Mouse (Mus musculus) lung, postnatal 14 days (tissue): Measurements from ENCODE around the gene Clec4g.
A peak's percentile ranks its signal among the peaks of the same experiment; 100 is the strongest.
"Not testable (repeated sequence)": the region's sequence is repeated elsewhere in the genome, so short reads cannot be mapped to it uniquely, and the experiment has no call there.

Experiments
- DNase-seq: peaks from one replicate; pipeline ENCODE4 v3.0.0; 2021

The Clec4g gene

GRCm38 (mm10) chr8:3720551-3720950 is at the start of gene Clec4g:
TSS of gene Clec4g (minus strand) at chr8:3720651.
- DNase-seq, result no peak

DNA sequence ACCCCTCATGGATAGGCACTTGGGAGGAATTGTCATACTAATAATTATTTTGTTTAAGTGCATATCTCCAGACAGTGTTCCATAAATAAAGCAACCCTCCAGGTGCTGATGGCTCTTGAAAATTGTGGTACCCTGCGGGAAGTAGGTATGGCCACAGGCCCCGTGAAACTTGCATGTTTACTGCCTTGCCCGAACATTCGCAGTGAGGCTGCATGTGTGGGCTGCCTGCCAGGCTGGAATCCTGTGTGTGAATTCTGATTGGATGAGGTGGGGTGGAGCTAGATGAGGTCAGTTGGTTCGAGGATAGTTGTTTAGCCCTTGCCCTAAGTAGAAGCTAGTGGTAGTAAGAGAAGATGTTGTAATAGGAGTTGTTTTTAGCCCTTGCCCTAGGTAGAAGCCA is 48.2 kb upstream of the Clec4g start:
- DNase-seq, result not testable (repeated sequence)

- DNase-seq, result peak; percentile 63
Measured at GRCm38 (mm10) chr8:3754261-3754850, 33.9 kb upstream of the Clec4g start.

- DNase-seq, result no peak
Measured at GRCm38 (mm10) chr8:3748761-3749160, 28.3 kb upstream of the Clec4g start, which contains the start of gene Cd209a. TSS of gene Cd209a (minus strand) at chr8:3748984.

GRCm38 (mm10) chr8:3736947-3737346 is 16.5 kb upstream of the Clec4g start:
- DNase-seq, result no peak

- DNase-seq, result no peak
Measured at GRCm38 (mm10) chr8:3735599-3735998, 15.1 kb upstream of the Clec4g start.

DNA sequence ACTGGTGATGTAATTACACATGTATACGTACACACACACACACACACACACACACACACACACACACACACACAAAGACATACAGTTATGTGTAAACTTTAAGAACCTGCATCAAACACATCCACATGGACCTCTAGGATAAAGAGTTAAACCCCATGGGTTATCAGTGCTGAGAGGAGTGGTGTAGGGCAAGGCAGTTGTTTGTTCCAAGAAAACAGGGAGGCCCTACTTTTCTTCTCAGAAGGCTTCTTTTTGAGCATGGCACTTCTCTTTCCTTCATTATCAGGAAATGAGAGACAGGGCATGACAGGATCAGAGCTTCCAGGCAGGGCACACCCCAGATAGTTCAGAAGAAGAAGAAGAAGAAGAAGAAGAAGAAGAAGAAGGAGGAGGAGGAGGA is 13.6 kb upstream of the Clec4g start:
- no peak for DNase-seq

- DNase-seq, result no peak
Measured at GRCm38 (mm10) chr8:3721041-3721440, 590 bp upstream of the Clec4g start.

- peak; percentile 73 for DNase-seq
Measured at GRCm38 (mm10) chr8:3718559-3718958, 1.9 kb downstream of the Clec4g start.

- DNase-seq, result no peak
Measured at GRCm38 (mm10) chr8:3717321-3717954, 3.0 kb downstream of the Clec4g start.

- no peak for DNase-seq
Measured at GRCm38 (mm10) chr8:3711646-3712045, 8.8 kb downstream of the Clec4g start.

DNA sequence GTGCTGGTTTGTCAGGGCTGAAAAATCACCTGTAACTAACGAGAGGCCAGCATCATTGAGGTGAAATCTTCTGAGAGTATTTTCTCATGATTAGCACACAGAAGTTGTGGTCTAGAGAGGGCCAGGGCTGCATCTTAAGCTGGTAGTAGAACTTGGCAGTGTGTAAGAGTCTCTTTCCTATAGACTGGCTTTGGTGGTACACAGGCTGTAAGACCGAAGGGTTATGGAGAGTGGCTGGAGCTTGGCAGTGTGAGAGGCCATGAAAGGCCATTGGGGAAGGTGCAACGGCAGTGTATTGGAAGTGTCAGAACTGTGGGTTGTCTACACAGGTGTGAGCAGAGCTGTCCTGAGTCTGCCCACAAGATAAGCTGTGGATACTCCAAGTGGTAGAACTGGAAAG is 10.1 kb downstream of the Clec4g start:
- no peak for DNase-seq

- DNase-seq, result no peak
Measured at GRCm38 (mm10) chr8:3707611-3708010, 12.8 kb downstream of the Clec4g start.

GRCm38 (mm10) chr8:3705711-3706110 is 14.7 kb downstream of the Clec4g start:
- peak; percentile 10 for DNase-seq

GRCm38 (mm10) chr8:3701491-3701890 is 19.0 kb downstream of the Clec4g start:
- no peak for DNase-seq

DNA sequence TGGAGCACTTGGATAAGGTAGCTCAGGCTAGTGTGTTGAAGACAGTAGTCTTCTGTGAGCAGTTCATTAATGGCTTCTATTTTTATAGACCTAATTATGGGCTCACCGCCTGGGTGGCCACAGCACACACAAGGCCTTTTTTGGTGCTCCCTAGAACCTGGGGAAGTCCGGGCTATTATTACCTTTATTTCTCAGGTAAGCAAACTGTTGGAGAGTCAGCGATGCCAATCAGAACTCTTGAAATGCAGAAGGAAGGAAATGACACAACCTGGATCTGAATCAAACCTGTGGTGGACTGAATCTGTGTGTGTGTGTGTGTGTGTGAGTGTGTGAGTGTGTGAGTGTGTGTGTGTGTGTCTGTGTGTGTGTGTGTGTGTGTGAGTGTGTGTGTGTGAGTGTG is 26.3 kb downstream of the Clec4g start, which contains the start of gene Fcer2a:
Gene Fcer2a, minus strand, starts transcription at position 55 of the 400 bp plus-strand sequence.
- no peak for DNase-seq

- peak; percentile 5 for DNase-seq
Measured at GRCm38 (mm10) chr8:3690774-3691173, 29.7 kb downstream of the Clec4g start.

GRCm38 (mm10) chr8:3687537-3687936 is 32.9 kb downstream of the Clec4g start:
- no peak for DNase-seq

DNA sequence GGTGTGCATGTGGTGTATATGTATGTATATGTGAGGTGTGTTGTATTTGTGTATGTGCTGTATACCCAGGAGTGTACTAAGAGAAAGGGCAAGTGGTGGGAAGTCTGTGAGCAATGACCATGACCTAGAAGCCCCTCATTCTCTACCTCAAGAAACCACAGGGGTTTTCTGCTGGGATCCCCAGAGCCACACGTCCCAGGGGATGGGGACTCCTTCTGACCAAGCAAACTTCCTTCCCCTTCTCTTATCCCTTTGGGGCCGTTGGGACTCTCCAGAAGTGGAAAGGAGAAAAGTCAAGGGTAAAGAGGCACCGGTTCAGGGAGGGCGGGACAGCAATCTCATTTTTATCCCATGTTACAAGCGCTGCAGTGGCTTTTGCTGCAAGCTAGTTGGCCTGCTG is 35.0 kb downstream of the Clec4g start:
- DNase-seq, result no peak

DNA sequence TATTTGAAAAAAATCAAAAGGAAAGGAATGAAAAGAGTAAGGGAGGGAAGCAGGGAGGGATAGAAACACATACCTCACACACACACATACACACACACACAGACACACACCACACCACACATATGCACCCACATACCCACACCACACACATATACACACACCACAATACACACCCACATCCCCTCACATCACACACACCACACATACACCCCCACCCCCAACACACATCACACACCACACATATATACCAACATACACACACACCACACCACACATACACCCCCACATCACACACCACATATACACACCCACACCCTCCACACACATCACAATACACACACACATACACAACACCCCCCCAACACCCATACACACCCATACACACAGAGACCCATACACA is 35.9 kb downstream of the Clec4g start:
- DNase-seq, result no peak

- DNase-seq, result no peak
Measured at GRCm38 (mm10) chr8:3683408-3684176, 36.9 kb downstream of the Clec4g start.

GRCm38 (mm10) chr8:3682435-3682834 is 38.0 kb downstream of the Clec4g start:
- no peak for DNase-seq

DNA sequence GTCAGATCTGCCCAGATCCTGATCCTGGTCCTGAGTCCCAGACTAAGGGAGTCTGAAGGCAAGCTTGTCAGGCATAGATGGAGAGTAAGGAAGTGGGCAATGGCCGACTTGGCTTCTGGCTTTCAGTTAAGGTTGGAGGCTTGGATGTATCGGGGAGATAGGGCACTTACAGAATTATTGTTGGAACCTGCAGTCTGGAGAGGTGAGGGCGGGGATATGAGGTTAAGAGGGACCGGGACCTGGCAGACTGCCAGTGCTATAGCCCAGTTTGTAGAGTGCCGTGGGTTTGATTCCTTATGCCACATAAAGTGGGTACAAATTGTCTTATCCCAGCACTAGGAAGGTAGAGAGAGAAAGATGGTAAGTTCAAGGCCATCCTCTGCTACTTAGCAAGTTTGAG is 40.8 kb downstream of the Clec4g start:
- DNase-seq, result peak; percentile 13

GRCm38 (mm10) chr8:3679236-3679635 is 41.2 kb downstream of the Clec4g start:
- no peak for DNase-seq
